Mouse (Mus musculus) ovary, postnatal 14 days (tissue): ENCODE data around the gene Lta.

Experiments used
- DNase-seq: peaks from one replicate; pipeline ENCODE4 v3.0.0; 2022; ENCODE audit warnings: low spot score

Lta gene

GRCm38 (mm10) chr17:35209785-35210535, 4.8 kb upstream of the Lta start:
- no peak for DNase-seq

GRCm38 (mm10) chr17:35205380-35205769, 224 bp upstream of the Lta start:
- no peak for DNase-seq

- DNase-seq = no peak
Observed at GRCm38 (mm10) chr17:35202442-35202841, 2.7 kb downstream of the Lta start.

GRCm38 (mm10) chr17:35201787-35202186, 3.4 kb downstream of the Lta start, which contains the start of gene Tnf:
TSS of gene Tnf (minus strand) at chr17:35202007.
- DNase-seq = peak; percentile 28

- DNase-seq = no peak
Observed at GRCm38 (mm10) chr17:35201128-35201527, 4.0 kb downstream of the Lta start.

GRCm38 (mm10) chr17:35200398-35200797, 4.8 kb downstream of the Lta start:
- DNase-seq = no peak

GRCm38 (mm10) chr17:35198946-35199345, 6.2 kb downstream of the Lta start:
- no peak for DNase-seq

- no peak for DNase-seq
Observed at GRCm38 (mm10) chr17:35198029-35198428, 7.1 kb downstream of the Lta start.

GRCm38 (mm10) chr17:35197126-35197525, 8.0 kb downstream of the Lta start:
- no peak for DNase-seq

GRCm38 (mm10) chr17:35196321-35196641, 8.9 kb downstream of the Lta start:
- no peak for DNase-seq

- DNase-seq = peak; percentile 75
Observed at GRCm38 (mm10) chr17:35195631-35196320, 9.4 kb downstream of the Lta start.

GRCm38 (mm10) chr17:35194844-35195630, 10.1 kb downstream of the Lta start:
- no peak for DNase-seq

GRCm38 (mm10) chr17:35193881-35194843, 11.0 kb downstream of the Lta start, which contains the start of gene Ltb:
TSS of gene Ltb (plus strand) at chr17:35194439.
- no peak for DNase-seq

- no peak for DNase-seq
Observed at GRCm38 (mm10) chr17:35192924-35193323, 12.2 kb downstream of the Lta start.

- no peak for DNase-seq
Observed at GRCm38 (mm10) chr17:35191723-35192122, 13.4 kb downstream of the Lta start.

- DNase-seq = no peak
Observed at GRCm38 (mm10) chr17:35190096-35190495, 15.1 kb downstream of the Lta start.

GRCm38 (mm10) chr17:35189186-35189585, 16.0 kb downstream of the Lta start:
- no peak for DNase-seq

GRCm38 (mm10) chr17:35187959-35188610, 17.1 kb downstream of the Lta start, which contains the start of gene Lst1:
TSS of gene Lst1 (minus strand) at chr17:35188439.
- DNase-seq = no peak

- DNase-seq = no peak
Observed at GRCm38 (mm10) chr17:35187345-35187744, 17.8 kb downstream of the Lta start.

GRCm38 (mm10) chr17:35186681-35187080, 18.5 kb downstream of the Lta start:
- no peak for DNase-seq
